Mouse (Mus musculus): ENCODE data around the gene Ptcd1. TPM values are rescaled to one million over a fixed set of nuclear protein-coding genes. Genes with fewer than 3 reads are reported as not detected.

The Ptcd1 gene
- polyA plus RNA-seq, 1 experiment from 2014 or later, result 12.3 TPM

- H3K36me3 ChIP-seq (ENCODE audit: control insufficient read depth, insufficient read depth, low read length), result peaks cover 12% of the 10 kb centered on the region; the same call in 1 of the 2 replicates
- H3K4me2 ChIP-seq (replicated peaks; ENCODE audit: low read depth, low read length), result no peak overlapping the region
- H3K27ac ChIP-seq (ENCODE audit: low read depth, low read length), result no peak overlapping the region
- no peak overlapping the region for H3K9ac ChIP-seq (ENCODE audit: low read depth, low read length)
- DNase-seq (ENCODE audit: low spot score), result no peak
- no peak overlapping the region for H3K4me3 ChIP-seq (ENCODE audit: low read depth, low read length)
- H3K9me3 ChIP-seq (ENCODE audit: control insufficient read depth, low read length), result no peaks in the 10 kb centered on the region
- H3K4me1 ChIP-seq (replicated peaks; ENCODE audit: control insufficient read depth, insufficient read depth, low read length), result no peaks in the 10 kb centered on the region
- ATAC-seq (ENCODE audit: low FRiP score), result no peak
- no peaks in the 10 kb centered on the region for H3K27me3 ChIP-seq (ENCODE audit: control insufficient read depth, insufficient read depth, low read length)
- WGBS, result 96% methylated on average over 9 of the region's 9 CpGs
Measured at GRCm38 (mm10) chr5:145126580-145126979, 40.3 kb downstream of the Ptcd1 start.

- Histone ChIP-seq H3K9me3 (ENCODE audit: control insufficient read depth, low read length) (no peaks in the 10 kb centered on the region), H3K9ac (ENCODE audit: low read depth, low read length) (no peak overlapping the region), H3K36me3 (ENCODE audit: control insufficient read depth, insufficient read depth, low read length) (peaks cover 4% of the 10 kb centered on the region; the same call in 1 of the 2 replicates), H3K4me2 (replicated peaks; ENCODE audit: low read depth, low read length) (no peak overlapping the region), H3K4me1 (replicated peaks; ENCODE audit: control insufficient read depth, insufficient read depth, low read length) (no peaks in the 10 kb centered on the region), H3K4me3 (ENCODE audit: low read depth, low read length) (no peak overlapping the region), H3K27ac (ENCODE audit: low read depth, low read length) (no peak overlapping the region), H3K27me3 (ENCODE audit: control insufficient read depth, insufficient read depth, low read length) (no peaks in the 10 kb centered on the region)
- 95% methylated on average over 19 of the region's 19 CpGs for WGBS
- DNase-seq (ENCODE audit: low spot score) (no peak), ATAC-seq (ENCODE audit: low FRiP score) (no peak)
Measured at GRCm38 (mm10) chr5:145123396-145123795, 43.5 kb downstream of the Ptcd1 start.

- H3K36me3 ChIP-seq (ENCODE audit: control insufficient read depth, insufficient read depth, low read length), result no peaks in the 10 kb centered on the region
- WGBS, result 75% methylated on average over 7 of the region's 7 CpGs
- no peaks in the 10 kb centered on the region for H3K9me3 ChIP-seq (ENCODE audit: control insufficient read depth, low read length)
- H3K4me2 ChIP-seq (replicated peaks; ENCODE audit: low read depth, low read length), result no peak overlapping the region
- H3K27ac ChIP-seq (ENCODE audit: low read depth, low read length), result no peak overlapping the region
- H3K9ac ChIP-seq (ENCODE audit: low read depth, low read length), result no peak overlapping the region
- no peak overlapping the region for H3K4me3 ChIP-seq (ENCODE audit: low read depth, low read length)
- DNase-seq (ENCODE audit: low spot score) (no peak), ATAC-seq (ENCODE audit: low FRiP score) (no peak)
- H3K27me3 ChIP-seq (ENCODE audit: control insufficient read depth, insufficient read depth, low read length), result no peaks in the 10 kb centered on the region
- H3K4me1 ChIP-seq (replicated peaks; ENCODE audit: control insufficient read depth, insufficient read depth, low read length), result no peaks in the 10 kb centered on the region
Measured at GRCm38 (mm10) chr5:145120921-145121320, 46.0 kb downstream of the Ptcd1 start.

- no peak overlapping the region for H3K4me3 ChIP-seq (ENCODE audit: low read depth, low read length)
- H3K27ac ChIP-seq (ENCODE audit: low read depth, low read length), result no peak overlapping the region
- H3K9ac ChIP-seq (ENCODE audit: low read depth, low read length), result no peak overlapping the region
- WGBS, result 87% methylated on average over 2 of the region's 2 CpGs
- peak; percentile 22 for DNase-seq (ENCODE audit: low spot score)
- no peaks in the 10 kb centered on the region for H3K9me3 ChIP-seq (ENCODE audit: control insufficient read depth, low read length)
- no peak overlapping the region for H3K4me2 ChIP-seq (replicated peaks; ENCODE audit: low read depth, low read length)
- peaks cover 4% of the 10 kb centered on the region for H3K27me3 ChIP-seq (ENCODE audit: control insufficient read depth, insufficient read depth, low read length)
- H3K36me3 ChIP-seq (ENCODE audit: control insufficient read depth, insufficient read depth, low read length), result no peaks in the 10 kb centered on the region
- H3K4me1 ChIP-seq (replicated peaks; ENCODE audit: control insufficient read depth, insufficient read depth, low read length), result no peaks in the 10 kb centered on the region
- no peak for ATAC-seq (ENCODE audit: low FRiP score)
Measured at GRCm38 (mm10) chr5:145119385-145119784, 47.5 kb downstream of the Ptcd1 start.

GRCm38 (mm10) chr5:145118461-145118860 is 48.4 kb downstream of the Ptcd1 start:
- Histone ChIP-seq H3K36me3 (ENCODE audit: control insufficient read depth, insufficient read depth, low read length) (no peaks in the 10 kb centered on the region), H3K4me2 (replicated peaks; ENCODE audit: low read depth, low read length) (no peak overlapping the region), H3K4me3 (ENCODE audit: low read depth, low read length) (no peak overlapping the region), H3K9me3 (ENCODE audit: control insufficient read depth, low read length) (no peaks in the 10 kb centered on the region), H3K4me1 (replicated peaks; ENCODE audit: control insufficient read depth, insufficient read depth, low read length) (no peaks in the 10 kb centered on the region), H3K27me3 (ENCODE audit: control insufficient read depth, insufficient read depth, low read length) (peaks cover 6% of the 10 kb centered on the region), H3K27ac (ENCODE audit: low read depth, low read length) (no peak overlapping the region), H3K9ac (ENCODE audit: low read depth, low read length) (no peak overlapping the region)
- WGBS, result 92% methylated on average over 5 of the region's 5 CpGs
- DNase-seq (ENCODE audit: low spot score) (no peak), ATAC-seq (ENCODE audit: low FRiP score) (no peak)

- Histone ChIP-seq H3K36me3 (ENCODE audit: control insufficient read depth, insufficient read depth, low read length) (no peaks in the 10 kb centered on the region), H3K4me1 (replicated peaks; ENCODE audit: control insufficient read depth, insufficient read depth, low read length) (no peaks in the 10 kb centered on the region), H3K27me3 (ENCODE audit: control insufficient read depth, insufficient read depth, low read length) (peaks cover 6% of the 10 kb centered on the region), H3K4me2 (replicated peaks; ENCODE audit: low read depth, low read length) (no peak overlapping the region), H3K9me3 (ENCODE audit: control insufficient read depth, low read length) (no peaks in the 10 kb centered on the region), H3K27ac (ENCODE audit: low read depth, low read length) (no peak overlapping the region), H3K4me3 (ENCODE audit: low read depth, low read length) (no peak overlapping the region), H3K9ac (ENCODE audit: low read depth, low read length) (no peak overlapping the region)
- WGBS, result 65% methylated on average over 6 of the region's 6 CpGs
- DNase-seq (ENCODE audit: low spot score) (no peak), ATAC-seq (ENCODE audit: low FRiP score) (no peak)
Measured at GRCm38 (mm10) chr5:145118005-145118404, 48.9 kb downstream of the Ptcd1 start.

GRCm38 (mm10) chr5:145116916-145117315 is 50.0 kb downstream of the Ptcd1 start:
- Histone ChIP-seq H3K9ac (ENCODE audit: low read depth, low read length) (no peak overlapping the region), H3K4me2 (replicated peaks; ENCODE audit: low read depth, low read length) (no peak overlapping the region), H3K27me3 (ENCODE audit: control insufficient read depth, insufficient read depth, low read length) (peaks cover 6% of the 10 kb centered on the region), H3K4me3 (ENCODE audit: low read depth, low read length) (no peak overlapping the region; the same call in 1 of the 2 replicates), H3K36me3 (ENCODE audit: control insufficient read depth, insufficient read depth, low read length) (no peaks in the 10 kb centered on the region), H3K4me1 (replicated peaks; ENCODE audit: control insufficient read depth, insufficient read depth, low read length) (no peaks in the 10 kb centered on the region), H3K27ac (ENCODE audit: low read depth, low read length) (no peak overlapping the region), H3K9me3 (ENCODE audit: control insufficient read depth, low read length) (no peaks in the 10 kb centered on the region)
- ATAC-seq (ENCODE audit: low FRiP score) (no peak), DNase-seq (ENCODE audit: low spot score) (peak; percentile 69)
- 39% methylated on average over 10 of the region's 10 CpGs for WGBS

- H3K9ac ChIP-seq (ENCODE audit: low read depth, low read length), result no peak overlapping the region
- no peaks in the 10 kb centered on the region for H3K36me3 ChIP-seq (ENCODE audit: control insufficient read depth, insufficient read depth, low read length)
- H3K9me3 ChIP-seq (ENCODE audit: control insufficient read depth, low read length), result no peaks in the 10 kb centered on the region
- DNase-seq (ENCODE audit: low spot score), result no peak
- no peak overlapping the region for H3K27ac ChIP-seq (ENCODE audit: low read depth, low read length)
- H3K4me3 ChIP-seq (ENCODE audit: low read depth, low read length), result no peak overlapping the region
- no peak for ATAC-seq (ENCODE audit: low FRiP score)
- WGBS, result 56% methylated on average over 4 of the region's 4 CpGs
- H3K4me1 ChIP-seq (replicated peaks; ENCODE audit: control insufficient read depth, insufficient read depth, low read length), result no peaks in the 10 kb centered on the region
- peaks cover 6% of the 10 kb centered on the region for H3K27me3 ChIP-seq (ENCODE audit: control insufficient read depth, insufficient read depth, low read length)
- H3K4me2 ChIP-seq (replicated peaks; ENCODE audit: low read depth, low read length), result no peak overlapping the region
Measured at GRCm38 (mm10) chr5:145116316-145116715, 50.6 kb downstream of the Ptcd1 start.

GRCm38 (mm10) chr5:145115736-145116135 is 51.2 kb downstream of the Ptcd1 start:
- Histone ChIP-seq H3K9me3 (ENCODE audit: control insufficient read depth, low read length) (no peaks in the 10 kb centered on the region), H3K27me3 (ENCODE audit: control insufficient read depth, insufficient read depth, low read length) (peaks cover 6% of the 10 kb centered on the region), H3K4me2 (replicated peaks; ENCODE audit: low read depth, low read length) (no peak overlapping the region), H3K9ac (ENCODE audit: low read depth, low read length) (no peak overlapping the region), H3K36me3 (ENCODE audit: control insufficient read depth, insufficient read depth, low read length) (no peaks in the 10 kb centered on the region), H3K4me1 (replicated peaks; ENCODE audit: control insufficient read depth, insufficient read depth, low read length) (no peaks in the 10 kb centered on the region), H3K27ac (ENCODE audit: low read depth, low read length) (no peak overlapping the region), H3K4me3 (ENCODE audit: low read depth, low read length) (no peak overlapping the region)
- no peak for DNase-seq (ENCODE audit: low spot score)
- 93% methylated on average over 5 of the region's 5 CpGs for WGBS
- ATAC-seq (ENCODE audit: low FRiP score), result no peak
